In genomic region chr4:144790141-144790540, GRCm38 (mm10) we compare ENCODE assay signal across 32 mouse cellular contexts. TPM values are rescaled to one million over a fixed set of nuclear protein-coding genes. Genes with fewer than 3 reads are reported as not detected.
DNase-seq lines count a peak whose midpoint lies in the region; ATAC-seq lines count a peak whose summit lies in the region.
"Had no signal": no experiment of that assay in that cellular context is flagged by ENCODE, and none has a peak within 500 bp of the region (broad histone marks: within the 10 kb centered on the region; RNA-seq: fewer than 3 reads in every experiment).

No protein-coding gene starts in this region.

- 50% methylated on average over 1 of the region's 1 CpGs for WGBS in embryonic facial prominence, embryonic 14.5 days
- 70% methylated on average over 1 of the region's 1 CpGs for WGBS in embryonic facial prominence, embryonic 10.5 days
- WGBS in limb, embryonic 11.5 days: 43% methylated on average over 1 of the region's 1 CpGs
- 63% methylated on average over 1 of the region's 1 CpGs for WGBS in limb, embryonic 10.5 days

- DNase-seq in embryonic facial prominence, embryonic 14.5 days (ENCODE audit: low spot score): peak; percentile 66
- DNase-seq in embryonic facial prominence, embryonic 10.5 days (ENCODE audit: low spot score): no peak
- peak; percentile 29 for DNase-seq in limb, embryonic 11.5 days (ENCODE audit: low spot score)
- no peak for DNase-seq in limb, embryonic 10.5 days (ENCODE audit: low spot score)
- DNase-seq in heart, postnatal 10 days: peak; percentile 26 to 40
- peak; percentile 32 for DNase-seq in skeletal muscle tissue, adult 2 months (ENCODE audit: low read depth, low spot score)
- DNase-seq in embryo, embryonic 9.5 days (ENCODE audit: extremely low spot score): no peak
- no peak for DNase-seq in adrenal gland, adult (ENCODE audit: inconsistent age in 2 of 2, low spot score in 1 of 2)
- DNase-seq: adrenal gland, postnatal 14 days; cerebellum, adult 8-10 months; forebrain, postnatal 0 days; kidney, adult 2 months; layer of hippocampus, adult 9-11 months; liver, postnatal 0 days; thymus, adult 2 months had no signal

- no peak overlapping the region for H3K4me2 ChIP-seq in embryonic facial prominence, embryonic 14.5 days (ENCODE audit: low read depth, low read length)
- H3K4me2 ChIP-seq in limb, embryonic 11.5 days (ENCODE audit: low read depth, severe bottlenecking): no peak overlapping the region
- H3K4me2 ChIP-seq: heart, embryonic 15.5 days; liver, embryonic 11.5 days; neural tube, embryonic 13.5 days had no signal

- no peaks in the 10 kb centered on the region for H3K4me1 ChIP-seq in embryonic facial prominence, embryonic 14.5 days (ENCODE audit: control insufficient read depth, insufficient read depth, low read length)
- no peaks in the 10 kb centered on the region for H3K4me1 ChIP-seq in embryonic facial prominence, embryonic 10.5 days
- no peaks in the 10 kb centered on the region for H3K4me1 ChIP-seq in limb, embryonic 11.5 days (ENCODE audit: control insufficient read depth, insufficient read depth, low read length)
- H3K4me1 ChIP-seq in limb, embryonic 10.5 days: no peaks in the 10 kb centered on the region
- H3K4me1 ChIP-seq: heart, embryonic 15.5 days; midbrain, embryonic 10.5 days; neural tube, embryonic 13.5 days had no signal

- no peaks in the 10 kb centered on the region for H3K9me3 ChIP-seq in embryonic facial prominence, embryonic 14.5 days (ENCODE audit: control insufficient read depth, low read length)
- H3K9me3 ChIP-seq in embryonic facial prominence, embryonic 10.5 days: no peaks in the 10 kb centered on the region
- H3K9me3 ChIP-seq in limb, embryonic 11.5 days (ENCODE audit: control insufficient read depth, low read length): no peaks in the 10 kb centered on the region
- no peaks in the 10 kb centered on the region for H3K9me3 ChIP-seq in limb, embryonic 10.5 days (replicated peaks)
- H3K9me3 ChIP-seq: heart, embryonic 15.5 days; midbrain, embryonic 10.5 days; neural tube, embryonic 13.5 days had no signal

- ATAC-seq in embryonic facial prominence, embryonic 14.5 days (ENCODE audit: low read depth): peak; percentile 67; the same call in 1 of the 2 replicates
- no peak for ATAC-seq in limb, embryonic 11.5 days (ENCODE audit: insufficient number of reproducible peaks, low FRiP score, low TSS enrichment, low read depth)
- ATAC-seq: forebrain, postnatal 0 days; liver, postnatal 0 days; lung, postnatal 0 days; midbrain, embryonic 16.5 days had no signal

- no peak overlapping the region for H3K4me3 ChIP-seq in embryonic facial prominence, embryonic 14.5 days (ENCODE audit: low read depth, low read length)
- no peak overlapping the region for H3K4me3 ChIP-seq in embryonic facial prominence, embryonic 10.5 days
- H3K4me3 ChIP-seq in limb, embryonic 11.5 days (ENCODE audit: low read depth, low read length): no peak overlapping the region
- no peak overlapping the region for H3K4me3 ChIP-seq in limb, embryonic 10.5 days
- H3K4me3 ChIP-seq: heart, embryonic 15.5 days; midbrain, embryonic 10.5 days; myocyte; neural tube, embryonic 13.5 days had no signal

- H3K9ac ChIP-seq in embryonic facial prominence, embryonic 14.5 days (ENCODE audit: low read depth, low read length): no peak overlapping the region
- H3K9ac ChIP-seq in limb, embryonic 11.5 days (ENCODE audit: low read length): no peak overlapping the region
- H3K9ac ChIP-seq: forebrain, postnatal 0 days; heart, embryonic 15.5 days; liver, postnatal 0 days; neural tube, embryonic 13.5 days had no signal

- H3K27me3 ChIP-seq in embryonic facial prominence, embryonic 14.5 days (replicated peaks; ENCODE audit: control insufficient read depth, insufficient read depth, low read length): no peaks in the 10 kb centered on the region
- H3K27me3 ChIP-seq in embryonic facial prominence, embryonic 10.5 days (replicated peaks; ENCODE audit: low read depth, poor library complexity, severe bottlenecking): no peaks in the 10 kb centered on the region
- H3K27me3 ChIP-seq in limb, embryonic 11.5 days (ENCODE audit: control insufficient read depth, insufficient read depth, low read length): no peaks in the 10 kb centered on the region
- no peaks in the 10 kb centered on the region for H3K27me3 ChIP-seq in limb, embryonic 10.5 days (ENCODE audit: low read depth, poor library complexity, severe bottlenecking)
- H3K27me3 ChIP-seq: heart, embryonic 15.5 days; neural tube, embryonic 13.5 days had no signal

- no peaks in the 10 kb centered on the region for H3K36me3 ChIP-seq in embryonic facial prominence, embryonic 14.5 days (ENCODE audit: control insufficient read depth, insufficient read depth, low read length)
- no peaks in the 10 kb centered on the region for H3K36me3 ChIP-seq in embryonic facial prominence, embryonic 10.5 days (replicated peaks)
- no peaks in the 10 kb centered on the region for H3K36me3 ChIP-seq in limb, embryonic 11.5 days (ENCODE audit: control insufficient read depth, insufficient read depth, low read length)
- no peaks in the 10 kb centered on the region for H3K36me3 ChIP-seq in limb, embryonic 10.5 days
- H3K36me3 ChIP-seq: heart, embryonic 15.5 days; midbrain, embryonic 10.5 days; neural tube, embryonic 13.5 days had no signal

- intact Hi-C loops in heart, postnatal 10 days (cut with DNase I): no loop called here

- H3K27ac ChIP-seq in embryonic facial prominence, embryonic 14.5 days (replicated peaks; ENCODE audit: low read depth, low read length): no peak overlapping the region
- H3K27ac ChIP-seq in embryonic facial prominence, embryonic 10.5 days (replicated peaks): no peak overlapping the region
- no peak overlapping the region for H3K27ac ChIP-seq in limb, embryonic 11.5 days (replicated peaks; ENCODE audit: low read depth, low read length)
- H3K27ac ChIP-seq in limb, embryonic 10.5 days: no peak overlapping the region
- H3K27ac ChIP-seq: heart, embryonic 15.5 days; kidney, postnatal 0 days; macrophage; midbrain, embryonic 10.5 days; neural tube, embryonic 13.5 days; stomach, postnatal 0 days had no signal

RNA-seq across cellular contexts. Expression of gene Gm438, which starts 3.8 kb away (rescaled TPM):
- polyA plus RNA-seq in embryonic facial prominence, embryonic 14.5 days (2014; fragmentation: Nextera tagmentation; extraction: Ambion mirVana): not detected in 2 replicates
- not detected in 2 replicates for polyA plus RNA-seq in embryonic facial prominence, embryonic 10.5 days (2016; fragmentation: Nextera tagmentation; extraction: Ambion mirVana)
- not detected in 2 replicates for polyA plus RNA-seq in limb, embryonic 11.5 days (2014; fragmentation: Nextera tagmentation; extraction: Ambion mirVana)
- polyA plus RNA-seq in limb, embryonic 10.5 days (2016; fragmentation: Nextera tagmentation; extraction: Ambion mirVana): not detected in 2 replicates
- total RNA-seq in heart, postnatal 10 days (2021): not detected
- total RNA-seq: adrenal gland, postnatal 14 days; forebrain, postnatal 0 days; gastrocnemius, adult 8-10 months; left cerebral cortex, adult 18-20 months; left cerebral cortex, postnatal 25 days had no signal
- polyA plus RNA-seq: forebrain, embryonic 11.5 days; forebrain, postnatal 0 days; heart, embryonic 15.5 days; hindbrain, embryonic 11.5 days; kidney, adult 2 months; kidney, postnatal 0 days; large intestine, adult 2 months; liver, embryonic 11.5 days; liver, postnatal 0 days; lung, postnatal 0 days; macrophage; midbrain, embryonic 10.5 days; midbrain, embryonic 16.5 days; myocyte; neural tube, embryonic 13.5 days; thymus, adult 2 months; urinary bladder, adult 2 months had no signal

Comparison
In these comparisons a context has a peak if more than half of its experiments do, and no peak if none do; other contexts are left out.
1. DNase-seq: peak in embryonic facial prominence, embryonic 14.5 days (single experiment), limb, embryonic 11.5 days (single experiment), heart, postnatal 10 days (2 of 2) and skeletal muscle tissue, adult 2 months (single experiment); none in embryonic facial prominence, embryonic 10.5 days (single experiment), limb, embryonic 10.5 days (single experiment), embryo, embryonic 9.5 days (single experiment) and adrenal gland, adult (0 of 2).